ENCODE assay signal across 27 mouse cellular contexts in genomic region chr8:93226471-93226870, GRCm38 (mm10). TPM values are rescaled to one million over a fixed set of nuclear protein-coding genes. Genes with fewer than 3 reads are reported as not detected.
"Had no signal": no experiment of that assay in that cellular context is flagged by ENCODE, and none has a peak within 500 bp of the region (broad histone marks: within the 10 kb centered on the region; RNA-seq: fewer than 3 reads in every experiment).

No protein-coding gene starts in this region.

RNA-seq across cellular contexts. Expression of gene Ces1e, which starts 2.9 kb away (rescaled TPM):
- total RNA-seq: hematopoietic stem cell, adult 5-6 weeks; hindbrain, postnatal 0 days; layer of hippocampus, adult 18-20 months; layer of hippocampus, adult 2 months; layer of hippocampus, adult 8-10 months; layer of hippocampus, postnatal 10 days; layer of hippocampus, postnatal 14 days; layer of hippocampus, postnatal 25 days; layer of hippocampus, postnatal 36 days had no signal
- polyA plus RNA-seq: heart, embryonic 10.5 days; heart, embryonic 11.5 days; heart, embryonic 13.5 days; hindbrain, embryonic 10.5 days; hindbrain, embryonic 11.5 days; hindbrain, embryonic 12.5 days; hindbrain, embryonic 13.5 days; hindbrain, embryonic 14.5 days; hindbrain, embryonic 15.5 days; hindbrain, embryonic 16.5 days; hindbrain, postnatal 0 days; inflammation-experienced regulatory T-cells, adult 6 months; kidney, embryonic 14.5 days had no signal

RNA-seq across cellular contexts. Expression of gene Ces1d, which starts 28.8 kb away (rescaled TPM):
- total RNA-seq: hematopoietic stem cell, adult 5-6 weeks; hindbrain, postnatal 0 days; layer of hippocampus, postnatal 10 days; layer of hippocampus, postnatal 14 days had no signal
- polyA plus RNA-seq: heart, embryonic 12.5 days; hindbrain, embryonic 11.5 days; hindbrain, embryonic 14.5 days; inflammation-experienced regulatory T-cells, adult 6 months had no signal

RNA-seq across cellular contexts. Expression of gene Ces1f, which starts 53.1 kb away (rescaled TPM):
- total RNA-seq: heart, postnatal 4 days; hematopoietic stem cell, adult 5-6 weeks; hindbrain, postnatal 0 days; layer of hippocampus, adult 18-20 months; layer of hippocampus, adult 2 months; layer of hippocampus, adult 8-10 months; layer of hippocampus, postnatal 10 days; layer of hippocampus, postnatal 14 days; layer of hippocampus, postnatal 25 days; layer of hippocampus, postnatal 36 days had no signal
- polyA plus RNA-seq: heart, embryonic 10.5 days; heart, embryonic 11.5 days; heart, embryonic 12.5 days; heart, embryonic 14.5 days; heart, postnatal 0 days; hindbrain, embryonic 10.5 days; hindbrain, embryonic 11.5 days; hindbrain, embryonic 12.5 days; hindbrain, embryonic 13.5 days; hindbrain, embryonic 14.5 days; hindbrain, embryonic 15.5 days; hindbrain, embryonic 16.5 days; hindbrain, postnatal 0 days; inflammation-experienced regulatory T-cells, adult 6 months; intestine, embryonic 14.5 days; kidney, embryonic 14.5 days; kidney, embryonic 15.5 days had no signal
